Mouse (Mus musculus) liver, embryonic 14.5 days (tissue): ENCODE measurements around the gene D130040H23Rik.
"Not testable (repeated sequence)": the region's sequence is repeated elsewhere in the genome, so short reads cannot be mapped to it uniquely, and the experiment has no call there.

Experiments used
- CTCF ChIP-seq: IDR thresholded peaks from 2 replicates; pipeline ENCODE4 v1.5.1; 2016; ENCODE audit warnings: antibody characterized with exemption, low read depth, control low read depth
- EP300 ChIP-seq: IDR thresholded peaks from 2 replicates; pipeline ENCODE4 v1.6.1; 2016; ENCODE audit warnings: antibody characterized with exemption, low read depth

- not testable (repeated sequence) for TF ChIP-seq CTCF, EP300
These were observed 58.4 kb downstream of the D130040H23Rik start for GRCm38 (mm10) chr8:69329289-69329688.
